Mouse (Mus musculus) hindbrain, embryonic 12.5 days (tissue): Measurements from ENCODE around the gene Brca1. TPM values are rescaled to one million over a fixed set of nuclear protein-coding genes. Genes with fewer than 3 reads are reported as not detected.
A peak's percentile ranks its signal among the peaks of the same experiment; 100 is the strongest.
"Not testable (repeated sequence)": the region's sequence is repeated elsewhere in the genome, so short reads cannot be mapped to it uniquely, and the experiment has no call there.

Source experiments
- ATAC-seq: fragments of 200-750 bp; cut with Nextera tagmentation; 2 replicates; pipeline ENCODE4 v1.8.0; 2017; ENCODE audit warnings: moderate TSS enrichment; ENCODE audit not compliant: low FRiP score
- H3K27ac ChIP-seq: fragments of 300-500 bp; sonication (generic); 2 replicates; pipeline ENCODE4 v1.5.1; 2016; ENCODE audit warnings: mild to moderate bottlenecking
- H3K27me3 ChIP-seq: fragments of 300-500 bp; sonication (generic); 2 replicates; pipeline ENCODE4 v1.6.1; 2016; ENCODE audit warnings: mild to moderate bottlenecking
- H3K36me3 ChIP-seq: fragments of 300-500 bp; sonication (generic); 2 replicates; pipeline ENCODE4 v1.6.1; 2016; ENCODE audit warnings: mild to moderate bottlenecking
- H3K4me1 ChIP-seq: fragments of 300-500 bp; sonication (generic); 2 replicates; pipeline ENCODE4 v1.6.1; 2016
- H3K4me2 ChIP-seq: fragments of 300-500 bp; sonication (generic); replicated peaks from 2 replicates; pipeline ENCODE4 v1.6.1; 2016; ENCODE audit warnings: mild to moderate bottlenecking
- H3K4me3 ChIP-seq: fragments of 300-500 bp; sonication (generic); 2 replicates; pipeline ENCODE4 v1.5.1; 2016; ENCODE audit warnings: mild to moderate bottlenecking
- H3K9ac ChIP-seq: fragments of 300-500 bp; sonication (generic); 2 replicates; pipeline ENCODE4 v1.6.1; 2016; ENCODE audit warnings: mild to moderate bottlenecking, moderate library complexity
- H3K9me3 ChIP-seq: fragments of 300-500 bp; sonication (generic); replicated peaks from 2 replicates; pipeline ENCODE4 v1.6.1; 2016; ENCODE audit warnings: mild to moderate bottlenecking
- WGBS: fragments of 180-500 bp; shearing (Covaris S2); methylation state at CpG from one replicate; pipeline ENCODE4 v1.1.7; 2016; 5-methylcytosine and 5-hydroxymethylcytosine counted together
- polyA plus RNA-seq: library from polyadenylated mRNA; unstranded; fragments of >200 nt; fragmentation: Nextera tagmentation; extraction: Ambion mirVana; gene quantifications from 2 replicates; pipeline ENCODE4 v1.2.1, GENCODE M21; 2016

Gene Brca1
- polyA plus RNA-seq, 1 experiment from 2014 or later, result 12.1 TPM

DNA sequence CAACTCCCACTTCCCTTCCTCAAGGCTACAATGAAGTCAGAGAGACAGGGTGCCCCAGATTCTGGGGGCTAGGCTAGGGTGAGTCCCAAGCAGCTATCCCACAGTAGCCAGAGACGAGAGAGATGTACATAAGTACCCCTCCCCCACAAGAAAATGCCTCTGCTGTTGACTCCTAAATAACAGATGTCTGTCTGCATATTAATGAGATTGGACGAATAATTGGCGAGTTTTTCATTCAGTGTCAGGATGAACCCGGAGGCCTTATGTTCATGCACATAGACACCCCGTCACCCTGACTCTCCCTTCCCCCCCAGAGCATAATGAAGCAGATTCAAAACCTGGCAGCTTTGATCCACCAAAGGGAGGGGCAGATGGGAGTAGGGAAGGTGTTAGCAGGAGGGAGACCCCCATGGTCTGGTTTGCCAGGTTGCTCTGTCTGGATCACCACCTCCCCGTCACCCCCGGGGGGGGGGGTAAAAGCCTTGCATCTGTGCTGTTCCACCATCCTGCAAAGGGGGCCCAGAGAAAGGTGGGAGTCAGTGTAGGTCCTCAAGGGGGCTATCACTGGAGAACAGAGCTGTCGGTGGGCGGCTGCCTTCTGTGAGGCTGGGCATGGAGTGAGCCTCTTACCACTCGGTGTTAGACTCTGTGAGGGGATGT lies 74.1 kb downstream of the Brca1 start:
- 23% methylated on average over 10 of the region's 10 CpGs for WGBS

DNA sequence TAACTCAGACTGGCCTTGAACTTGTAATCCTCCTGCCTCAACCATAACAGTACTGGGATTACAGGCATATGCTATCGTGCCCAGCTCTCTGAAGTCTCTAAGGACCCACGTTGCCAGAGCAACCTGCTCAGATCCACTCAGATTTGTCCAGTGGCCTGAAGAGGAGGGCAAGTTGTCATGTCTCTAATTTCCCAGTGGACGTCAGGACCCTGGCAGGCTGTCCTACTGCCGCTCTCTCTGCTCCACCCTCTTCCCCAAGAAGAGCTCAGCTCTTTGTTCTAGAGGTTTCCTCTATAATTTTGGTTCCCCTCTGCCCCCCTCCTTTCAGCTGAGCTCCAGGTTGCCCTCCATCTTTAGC lies 74.6 kb downstream of the Brca1 start:
- Histone ChIP-seq H3K27me3 (no peaks in the 10 kb centered on the region), H3K9me3 (no peaks in the 10 kb centered on the region), H3K27ac (peak overlapping the region; percentile 95), H3K9ac (no peak overlapping the region; the same call in 1 of the 2 replicates), H3K4me3 (no peak overlapping the region), H3K36me3 (no peaks in the 10 kb centered on the region), H3K4me2 (no peak overlapping the region; the same call in 1 of the 2 replicates), H3K4me1 (peaks cover 51% of the 10 kb centered on the region)
- WGBS, result 20% methylated on average over 4 of the region's 4 CpGs
- ATAC-seq, result peak; percentile 77

More for the DNA sequence above, 74.1 kb downstream of the Brca1 start:
- peaks cover 46% of the 10 kb centered on the region for H3K4me1 ChIP-seq
- H3K9ac ChIP-seq, result no peak overlapping the region; the same call in none of the 2 replicates
- H3K9me3 ChIP-seq, result no peaks in the 10 kb centered on the region
- H3K36me3 ChIP-seq, result no peaks in the 10 kb centered on the region
- no peak overlapping the region for H3K4me3 ChIP-seq
- peak; percentile 87 for ATAC-seq
- peak overlapping the region; percentile 42 for H3K4me2 ChIP-seq
- peak overlapping the region; percentile 95 for H3K27ac ChIP-seq
- no peaks in the 10 kb centered on the region for H3K27me3 ChIP-seq

DNA sequence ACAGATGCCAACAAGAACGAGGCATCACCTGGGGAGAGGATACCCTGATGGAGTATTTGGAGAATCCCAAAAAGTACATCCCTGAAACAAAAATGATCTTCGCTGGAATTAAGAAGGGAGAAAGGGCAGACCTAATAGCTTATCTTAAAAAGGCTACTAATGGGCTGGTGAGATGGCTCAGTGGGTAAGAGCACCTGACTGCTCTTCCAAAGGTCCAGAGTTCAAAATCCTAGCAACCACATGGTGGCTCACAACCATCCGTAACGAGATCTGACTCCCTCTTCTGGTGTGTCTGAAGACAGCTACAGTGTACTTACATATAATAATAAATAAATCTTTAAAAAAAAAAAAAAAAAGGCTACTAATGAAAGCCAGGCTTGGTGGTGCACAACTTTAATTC lies 75.4 kb downstream of the Brca1 start:
- WGBS, result 80% methylated on average over 4 of the region's 4 CpGs
- Histone ChIP-seq H3K4me1 (peaks cover 57% of the 10 kb centered on the region), H3K27ac (peak overlapping the region; percentile 95; the same call in 1 of the 2 replicates)
- not testable (repeated sequence) for H3K4me2 ChIP-seq, ATAC-seq, H3K9me3 ChIP-seq, H3K27me3 ChIP-seq, H3K9ac ChIP-seq, H3K36me3 ChIP-seq, H3K4me3 ChIP-seq

DNA sequence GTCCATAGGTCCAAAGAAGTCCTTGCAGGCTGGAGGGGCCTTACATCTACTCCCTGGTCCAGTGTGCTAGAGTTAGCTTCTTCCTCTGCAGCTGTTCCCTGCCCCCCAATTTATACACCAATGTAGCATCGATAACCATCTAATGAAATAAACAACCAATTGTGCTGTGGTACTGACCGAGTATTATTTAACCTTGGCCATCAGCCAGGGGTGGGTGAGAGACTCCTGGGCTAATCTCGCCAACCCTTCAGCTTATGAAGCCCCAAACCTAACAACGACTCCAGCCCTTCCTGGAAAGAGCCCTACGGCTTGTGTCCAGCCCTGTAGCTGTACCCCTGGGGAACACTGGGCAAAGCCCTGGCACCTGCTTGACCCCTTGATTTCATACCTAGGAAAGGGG lies 77.5 kb downstream of the Brca1 start:
- peak overlapping the region; percentile 42 for H3K27ac ChIP-seq
- no peak for ATAC-seq
- no peaks in the 10 kb centered on the region for H3K27me3 ChIP-seq
- peaks cover 55% of the 10 kb centered on the region for H3K4me1 ChIP-seq
- no peaks in the 10 kb centered on the region for H3K9me3 ChIP-seq
- peaks cover 11% of the 10 kb centered on the region; the same call in 1 of the 2 replicates for H3K36me3 ChIP-seq
- 70% methylated on average over 5 of the region's 5 CpGs for WGBS
- no peak overlapping the region for H3K4me2 ChIP-seq
- no peak overlapping the region for H3K4me3 ChIP-seq
- no peak overlapping the region for H3K9ac ChIP-seq

- ATAC-seq, H3K4me3 ChIP-seq, H3K9me3 ChIP-seq, H3K9ac ChIP-seq, H3K27me3 ChIP-seq, H3K4me2 ChIP-seq: not testable (repeated sequence)
- Histone ChIP-seq H3K36me3 (peaks cover 11% of the 10 kb centered on the region; the same call in 1 of the 2 replicates), H3K27ac (peak overlapping the region; percentile 42), H3K4me1 (peaks cover 54% of the 10 kb centered on the region)
- WGBS, result 87% methylated on average over 1 of the region's 1 CpGs
Observed at GRCm38 (mm10) chr11:101473686-101474085, 78.1 kb downstream of the Brca1 start.

DNA sequence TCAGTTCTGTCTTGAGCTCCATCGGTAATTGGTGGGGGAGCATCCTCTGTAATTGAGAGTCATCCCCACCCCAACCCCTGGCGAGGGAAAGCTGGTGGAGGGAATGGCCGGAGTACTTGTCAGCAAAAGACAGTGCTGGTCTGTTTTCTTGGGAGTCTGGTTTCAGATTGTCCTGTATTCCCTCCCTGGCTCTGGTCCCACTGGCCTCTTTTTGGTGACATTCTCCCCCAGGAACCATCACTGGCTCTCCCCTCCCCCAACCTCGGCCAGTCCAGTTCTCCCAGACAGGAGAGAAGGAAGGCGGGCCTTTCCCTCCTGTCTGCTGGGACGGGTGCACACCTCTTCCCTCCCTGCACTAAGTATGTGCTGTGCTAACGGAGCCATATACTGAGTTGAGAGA lies 79.4 kb downstream of the Brca1 start:
- Histone ChIP-seq H3K4me2 (no peak overlapping the region), H3K4me1 (peaks cover 51% of the 10 kb centered on the region), H3K27me3 (no peaks in the 10 kb centered on the region), H3K4me3 (no peak overlapping the region), H3K36me3 (peaks cover 11% of the 10 kb centered on the region; the same call in 1 of the 2 replicates), H3K9me3 (no peaks in the 10 kb centered on the region), H3K9ac (no peak overlapping the region), H3K27ac (peak overlapping the region; percentile 46)
- 47% methylated on average over 7 of the region's 7 CpGs for WGBS
- ATAC-seq, result no peak

GRCm38 (mm10) chr11:101471926-101472325 lies 79.8 kb downstream of the Brca1 start:
- peaks cover 51% of the 10 kb centered on the region for H3K4me1 ChIP-seq
- ATAC-seq, result no peak
- no peak overlapping the region for H3K4me3 ChIP-seq
- H3K36me3 ChIP-seq, result peaks cover 11% of the 10 kb centered on the region; the same call in 1 of the 2 replicates
- H3K4me2 ChIP-seq, result no peak overlapping the region
- WGBS, result 59% methylated on average over 3 of the region's 3 CpGs
- no peaks in the 10 kb centered on the region for H3K27me3 ChIP-seq
- H3K9me3 ChIP-seq, result no peaks in the 10 kb centered on the region
- H3K9ac ChIP-seq, result no peak overlapping the region
- peak overlapping the region; percentile 46 for H3K27ac ChIP-seq

GRCm38 (mm10) chr11:101470206-101470605 lies 81.5 kb downstream of the Brca1 start:
- peak overlapping the region; percentile 51 for H3K9ac ChIP-seq
- H3K36me3 ChIP-seq, result peaks cover 11% of the 10 kb centered on the region; the same call in 1 of the 2 replicates
- peak overlapping the region; percentile 47 for H3K4me2 ChIP-seq
- peaks cover 60% of the 10 kb centered on the region for H3K4me1 ChIP-seq
- H3K9me3 ChIP-seq, result no peaks in the 10 kb centered on the region
- no peak for ATAC-seq
- no peaks in the 10 kb centered on the region for H3K27me3 ChIP-seq
- H3K4me3 ChIP-seq, result peak overlapping the region; percentile 22
- H3K27ac ChIP-seq, result peak overlapping the region; percentile 74
- 17% methylated on average over 7 of the region's 7 CpGs for WGBS

DNA sequence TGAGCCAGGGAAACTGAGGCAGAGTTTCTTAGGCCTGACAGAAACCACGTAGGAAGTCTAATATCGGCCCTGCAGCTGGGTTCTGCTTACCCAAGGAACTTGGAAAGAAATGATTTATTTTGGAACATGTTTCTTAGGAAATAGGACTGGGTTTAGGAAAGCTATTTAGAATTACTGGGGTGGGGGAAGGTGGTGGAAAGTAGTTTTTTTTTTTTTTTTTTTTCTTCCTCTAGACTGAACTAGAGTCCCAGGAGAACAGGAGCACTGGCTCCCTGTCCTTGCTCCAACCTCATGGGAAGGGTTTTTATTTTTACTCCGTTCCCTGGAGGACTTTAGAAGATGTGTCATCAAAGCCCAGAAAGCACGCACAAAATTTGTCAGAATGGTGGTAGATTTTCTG lies 82.6 kb downstream of the Brca1 start:
- Histone ChIP-seq H3K4me3 (peak overlapping the region; percentile 78), H3K9me3 (no peaks in the 10 kb centered on the region), H3K9ac (peak overlapping the region; percentile 94), H3K27me3 (no peaks in the 10 kb centered on the region), H3K4me2 (peak overlapping the region; percentile 74), H3K27ac (no peak overlapping the region), H3K4me1 (peaks cover 62% of the 10 kb centered on the region), H3K36me3 (peaks cover 11% of the 10 kb centered on the region; the same call in 1 of the 2 replicates)
- WGBS, result 55% methylated on average over 4 of the region's 4 CpGs
- no peak for ATAC-seq

DNA sequence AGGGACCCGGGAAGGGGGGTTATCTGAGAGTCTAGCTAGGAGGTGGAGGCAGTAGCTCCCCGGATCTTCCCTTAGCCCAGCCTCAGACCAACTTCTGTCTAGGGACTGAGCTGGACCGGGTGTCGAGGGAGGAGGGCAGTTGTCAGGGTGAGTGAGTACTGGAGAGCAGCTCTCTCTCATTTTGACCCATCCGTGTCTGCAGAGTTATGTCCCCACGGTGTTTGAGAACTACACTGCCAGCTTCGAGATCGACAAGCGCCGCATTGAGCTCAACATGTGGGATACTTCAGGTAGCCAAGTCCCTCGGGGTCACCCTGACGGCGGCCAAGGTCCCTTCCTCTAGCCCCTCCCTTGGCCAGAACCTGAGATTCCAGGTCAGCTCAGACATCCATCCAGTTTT lies 83.0 kb downstream of the Brca1 start:
- no peaks in the 10 kb centered on the region for H3K27me3 ChIP-seq
- H3K36me3 ChIP-seq, result peaks cover 11% of the 10 kb centered on the region; the same call in 1 of the 2 replicates
- peaks cover 64% of the 10 kb centered on the region for H3K4me1 ChIP-seq
- peak overlapping the region; percentile 74 for H3K4me2 ChIP-seq
- peak overlapping the region; percentile 78 for H3K4me3 ChIP-seq
- H3K9ac ChIP-seq, result peak overlapping the region; percentile 94
- H3K27ac ChIP-seq, result peak overlapping the region; percentile 93
- no peaks in the 10 kb centered on the region for H3K9me3 ChIP-seq
- ATAC-seq, result no peak; the same call in 1 of the 2 replicates
- WGBS, result under 1% methylated on average over 13 of the region's 13 CpGs

DNA sequence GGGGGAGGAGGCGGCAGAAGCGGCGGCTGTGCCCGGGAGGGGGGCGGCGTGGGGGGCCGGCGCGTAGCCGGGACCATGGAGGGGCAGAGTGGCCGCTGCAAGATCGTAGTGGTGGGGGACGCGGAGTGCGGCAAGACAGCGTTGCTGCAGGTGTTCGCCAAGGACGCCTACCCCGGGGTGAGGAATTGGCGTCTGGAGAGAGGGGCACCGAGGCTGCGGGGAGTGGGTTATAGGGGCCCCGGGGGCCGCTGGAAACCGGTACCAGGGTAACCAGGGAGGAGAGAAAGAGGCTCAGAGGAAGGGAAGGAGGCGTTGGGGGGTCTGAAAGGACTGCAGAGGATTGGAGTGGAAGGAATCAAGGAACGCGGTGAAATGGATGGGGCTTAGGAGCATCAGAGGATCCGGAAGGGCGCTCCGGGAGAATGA lies 83.5 kb downstream of the Brca1 start:
- peak; percentile 42 for ATAC-seq
- peaks cover 69% of the 10 kb centered on the region for H3K4me1 ChIP-seq

GRCm38 (mm10) chr11:101467477-101468262 lies 84.1 kb downstream of the Brca1 start:
- peak; percentile 69 for ATAC-seq
- H3K36me3 ChIP-seq, result peaks cover 12% of the 10 kb centered on the region; the same call in 1 of the 2 replicates
- no peaks in the 10 kb centered on the region for H3K9me3 ChIP-seq
- peak overlapping the region; percentile 78 for H3K4me3 ChIP-seq
- WGBS, result 1% methylated on average over 54 of the region's 54 CpGs
- peak overlapping the region; percentile 74 for H3K4me2 ChIP-seq
- H3K9ac ChIP-seq, result peak overlapping the region; percentile 94
- H3K4me1 ChIP-seq, result peaks cover 71% of the 10 kb centered on the region
- H3K27me3 ChIP-seq, result no peaks in the 10 kb centered on the region
- H3K27ac ChIP-seq, result peak overlapping the region; percentile 93

More for the DNA sequence above, 83.5 kb downstream of the Brca1 start:
- Histone ChIP-seq H3K27ac (peak overlapping the region; percentile 93), H3K36me3 (peaks cover 11% of the 10 kb centered on the region; the same call in 1 of the 2 replicates), H3K9me3 (no peaks in the 10 kb centered on the region), H3K27me3 (no peaks in the 10 kb centered on the region), H3K9ac (peak overlapping the region; percentile 94), H3K4me3 (peak overlapping the region; percentile 78), H3K4me2 (peak overlapping the region; percentile 74)
- under 1% methylated on average over 29 of the region's 31 CpGs for whole genome bisulfite sequencing
